Mouse (Mus musculus) cerebellum, postnatal 4 days (tissue): ENCODE measurements around the gene Mrpl12.
A peak's percentile ranks its signal among the peaks of the same experiment; 100 is the strongest.

ENCODE experiments used
- DNase-seq, 2 experiments: peaks; one replicate each; pipeline ENCODE4 v3.0.0; 2022; ENCODE audit warnings: low spot score in 2 of 2, mixed read lengths in 1 of 2

The Mrpl12 gene

DNA sequence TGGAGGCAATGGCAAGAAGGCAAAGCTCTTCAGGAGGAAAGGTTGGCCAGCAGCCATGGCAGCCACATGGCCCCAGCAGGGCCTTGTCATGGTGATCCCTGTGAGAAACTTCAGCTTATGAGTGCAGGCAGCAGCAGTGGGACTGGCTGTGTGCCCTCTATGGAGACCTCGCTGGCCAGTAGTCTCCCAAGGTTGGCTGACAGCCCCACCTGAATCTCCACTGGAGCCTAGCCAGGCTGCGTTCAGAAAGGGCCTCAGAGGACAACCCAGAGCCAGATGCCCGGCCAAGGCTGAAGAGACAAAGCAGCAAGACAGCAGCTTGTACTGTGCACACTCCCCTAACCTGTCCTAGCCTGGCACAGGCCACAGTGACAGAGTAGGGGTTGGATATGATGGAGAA is 54.1 kb downstream of the Mrpl12 start:
- peak; percentile 43 to 88 for DNase-seq
